Mouse (Mus musculus) CH12.LX (cell line): ENCODE data around the gene Fgf22. TPM values are rescaled to one million over a fixed set of nuclear protein-coding genes. Genes with fewer than 3 reads are reported as not detected.

ENCODE experiments used
- DNase-seq: peaks from one replicate; pipeline ENCODE4 v3.0.0-alpha.2; 2013; ENCODE audit errors: extremely low read depth
- H3K27ac ChIP-seq: 2 replicates; pipeline ENCODE4 v1.5.1; 2012; ENCODE audit warnings: low read depth, mild to moderate bottlenecking, control low read depth, moderate library complexity; ENCODE audit not compliant: insufficient read depth
- H3K27me3 ChIP-seq: replicated peaks from 2 replicates; pipeline ENCODE3; 2012; ENCODE audit warnings: inconsistent platforms
- H3K36me3 ChIP-seq, 2 experiments: replicated peaks in 1 of 2; 2 replicates each; pipeline versions ENCODE3 to v1.6.1; 2012; ENCODE audit warnings: inconsistent platforms in 1 of 2, low read length in 1 of 2, mild to moderate bottlenecking in 1 of 2, mixed read lengths in 1 of 2, moderate library complexity in 1 of 2; ENCODE audit not compliant: control insufficient read depth in 1 of 2, insufficient read depth in 1 of 2
- H3K4me1 ChIP-seq, 2 experiments: 2 replicates each; pipeline ENCODE4 v1.6.1; 2012; ENCODE audit warnings: inconsistent platforms in 1 of 2, moderate library complexity in 1 of 2; ENCODE audit not compliant: insufficient read depth in 2 of 2, control insufficient read depth in 1 of 2
- H3K4me2 ChIP-seq: 2 replicates; pipeline ENCODE4 v1.6.1; 2012; ENCODE audit warnings: low read depth, mild to moderate bottlenecking, control low read depth; ENCODE audit not compliant: poor library complexity, insufficient read depth, severe bottlenecking
- H3K4me3 ChIP-seq, 3 experiments: fragments of 150-350 bp in 1 of 3; sonication (generic) in 1 of 3; replicated peaks in 1 of 3; 2 replicates each; pipeline versions ENCODE3 to v1.5.1; 2011 to 2012; ENCODE audit warnings: low read depth in 2 of 3, low read length in 2 of 3, mild to moderate bottlenecking in 2 of 3, moderate library complexity in 2 of 3, control low read depth in 1 of 3, improper control_type of control experiment in 1 of 3, inconsistent platforms in 1 of 3, mixed read lengths in 1 of 3; ENCODE audit not compliant: poor library complexity in 1 of 3
- H3K79me2 ChIP-seq: replicated peaks from 2 replicates; pipeline ENCODE4 v1.6.1; 2012; ENCODE audit warnings: mild to moderate bottlenecking, moderate library complexity; ENCODE audit not compliant: control insufficient read depth, poor library complexity, insufficient read depth, severe bottlenecking; ENCODE audit errors: extremely low read depth
- H3K9ac ChIP-seq: 2 replicates; pipeline ENCODE4 v1.6.1; 2012; ENCODE audit warnings: low read depth, mild to moderate bottlenecking, control low read depth, moderate library complexity; ENCODE audit not compliant: insufficient read depth
- H3K9me3 ChIP-seq: replicated peaks from 2 replicates; pipeline ENCODE3; 2012; ENCODE audit warnings: low read length, inconsistent platforms, mixed read lengths
- BHLHE40 ChIP-seq: IDR thresholded peaks from 2 replicates; pipeline ENCODE4 v1.6.1; 2011; ENCODE audit warnings: mild to moderate bottlenecking, low read depth, low read length, improper control_type of control experiment
- CHD1 ChIP-seq: IDR thresholded peaks from 2 replicates; pipeline ENCODE4 v1.6.1; 2012; ENCODE audit warnings: low read depth, low read length, improper control_type of control experiment, inconsistent platforms
- GABPA ChIP-seq: IDR thresholded peaks from 2 replicates; pipeline ENCODE4 v1.6.1; 2012; ENCODE audit warnings: low read depth, low read length, improper control_type of control experiment, inconsistent platforms; ENCODE audit not compliant: insufficient replicate concordance
- KAT2A ChIP-seq: IDR thresholded peaks from 2 replicates; pipeline ENCODE4 v1.6.1; 2012; ENCODE audit warnings: low read length, improper control_type of control experiment, inconsistent platforms; ENCODE audit not compliant: insufficient replicate concordance
- MAFK ChIP-seq: IDR thresholded peaks from 2 replicates; pipeline ENCODE4 v1.6.1; 2011; ENCODE audit warnings: low read length, improper control_type of control experiment; ENCODE audit not compliant: insufficient replicate concordance
- MAX ChIP-seq: IDR thresholded peaks from 2 replicates; pipeline ENCODE4 v1.6.1; 2011; ENCODE audit warnings: low read length, improper control_type of control experiment
- MXI1 ChIP-seq: IDR thresholded peaks from 2 replicates; pipeline ENCODE4 v1.6.1; 2011; ENCODE audit warnings: mild to moderate bottlenecking, low read depth, low read length, improper control_type of control experiment
- NELFE ChIP-seq: IDR thresholded peaks from 2 replicates; pipeline ENCODE4 v1.6.1; 2011; ENCODE audit warnings: low read depth, low read length, improper control_type of control experiment
- PAX5 ChIP-seq: IDR thresholded peaks from 2 replicates; pipeline ENCODE4 v1.6.1; 2012; ENCODE audit warnings: low read length, inconsistent platforms, mixed read lengths
- POLR2A ChIP-seq: IDR thresholded peaks from 2 replicates; pipeline ENCODE4 v1.6.1; 2011; ENCODE audit warnings: low read depth, mild to moderate bottlenecking, improper control_type of control experiment, low read length
- POLR2AphosphoS2 ChIP-seq: IDR thresholded peaks from 2 replicates; pipeline ENCODE4 v1.6.1; 2011; ENCODE audit warnings: low read depth, low read length, improper control_type of control experiment
- RAD21 ChIP-seq: IDR thresholded peaks from 2 replicates; pipeline ENCODE4 v1.6.1; 2011; ENCODE audit warnings: low read depth, mild to moderate bottlenecking, low read length, improper control_type of control experiment, moderate library complexity
- SMC3 ChIP-seq: IDR thresholded peaks from 2 replicates; pipeline ENCODE4 v1.6.1; 2011; ENCODE audit warnings: low read depth, low read length, improper control_type of control experiment
- TCF12 ChIP-seq: IDR thresholded peaks from 2 replicates; pipeline ENCODE4 v1.6.1; 2014; ENCODE audit warnings: low read depth, mild to moderate bottlenecking, inconsistent platforms, low read length, improper control_type of control experiment
- USF1 ChIP-seq: IDR thresholded peaks from 2 replicates; pipeline ENCODE4 v1.6.1; 2014; ENCODE audit warnings: low read depth, mild to moderate bottlenecking, inconsistent platforms, low read length, improper control_type of control experiment
- USF2 ChIP-seq: conservative IDR thresholded peaks from 2 replicates; pipeline ENCODE4 v1.6.1; 2011; ENCODE audit warnings: low read depth, low read length, improper control_type of control experiment
- ZC3H11A ChIP-seq: IDR thresholded peaks from 2 replicates; pipeline ENCODE4 v1.6.1; 2012; ENCODE audit warnings: low read depth, mild to moderate bottlenecking, inconsistent platforms, low read length, improper control_type of control experiment
- ZMIZ1 ChIP-seq: IDR thresholded peaks from 2 replicates; pipeline ENCODE4 v1.6.1; 2012; ENCODE audit warnings: low read depth, mild to moderate bottlenecking, inconsistent platforms, low read length, improper control_type of control experiment
- dilution Hi-C: fragments of 300-500 bp; cut with MboI; formaldehyde crosslinking; loops from 2 replicates; pipeline ENCODE4 v1.14.3; 2020; ENCODE audit warnings: low sequenced_read_pairs; ENCODE audit not compliant: extremely low pct_unique_long_range_greater_than_20kb, extremely low pct_ligation_motif_present
- in situ Hi-C: fragments of 300-500 bp; cut with MboI; formaldehyde crosslinking; loops from 3 replicates; pipeline ENCODE4 v1.14.3; 2019; ENCODE audit warnings: low sequenced_read_pairs, low pct_ligation_motif_present, low pct_unique_long_range_greater_than_20kb, mixed read lengths
- polyA plus RNA-seq: library from polyadenylated mRNA; unstranded; fragments of >175 nt; gene quantifications from 2 replicates; pipeline ENCODE4 v1.2.1, GENCODE M21; 2012; ENCODE audit warnings: low read depth; ENCODE audit not compliant: insufficient read length
- total RNA-seq, 2 experiments: library from RNA; depleted of rRNA; stranded (reverse); fragments of 300-350 nt in 1 of 2; fragments of >200 nt in 1 of 2; gene quantifications; 2 replicates each; pipeline ENCODE4 v1.2.3; 2012 to 2014

The Fgf22 gene
- total and polyA plus RNA-seq, 3 experiments, result not detected

DNA sequence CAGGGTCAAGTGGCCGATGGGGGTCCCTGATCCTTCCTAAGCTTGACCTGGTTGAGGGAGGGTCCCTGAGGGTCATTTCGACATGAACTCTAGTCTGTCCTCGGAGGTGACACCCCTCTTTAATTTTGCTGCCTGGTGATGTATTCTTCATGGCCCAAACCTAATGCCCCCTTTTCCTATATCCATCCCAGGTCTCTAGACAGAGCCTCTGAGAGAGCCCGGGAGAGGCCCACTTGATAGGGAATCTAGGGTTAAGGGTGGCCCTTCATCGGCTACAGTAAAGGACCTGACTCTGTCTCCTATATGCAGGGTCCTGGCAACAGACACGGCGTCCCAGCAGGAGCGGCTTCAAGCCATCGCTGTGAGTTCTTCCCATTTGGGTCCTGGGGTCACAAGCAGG is 51.5 kb downstream of the Fgf22 start:
- H3K9me3 ChIP-seq, result no peaks in the 10 kb centered on the region
- no peak overlapping the region for H3K4me3 ChIP-seq
- peaks cover 31% of the 10 kb centered on the region for H3K27me3 ChIP-seq
- H3K36me3 ChIP-seq, result no peaks in the 10 kb centered on the region
- dilution Hi-C loops, result no loop called here
- no peak overlapping the region for H3K9ac ChIP-seq
- TF ChIP-seq NELFE, result no peak
- no peak for TF ChIP-seq RAD21
- no peak for TF ChIP-seq GABPA
- TF ChIP-seq TCF12, result no peak
- TF ChIP-seq POLR2AphosphoS2, result no peak
- no peak for TF ChIP-seq MXI1
- no peak for TF ChIP-seq SMC3
- TF ChIP-seq USF1, result no peak
- TF ChIP-seq ZMIZ1, result no peak
- TF ChIP-seq POLR2A, result no peak
- no peak for TF ChIP-seq MAX
- TF ChIP-seq CHD1, result no peak
- TF ChIP-seq USF2, result no peak
- DNase-seq, result no peak
- peaks cover 0 to 9% of the 10 kb centered on the region in 2 experiments; a peak in 2 of 4 replicates for H3K4me1 ChIP-seq
- in situ Hi-C loops, result no loop called here
- no peak overlapping the region for H3K27ac ChIP-seq
- H3K79me2 ChIP-seq, result no peaks in the 10 kb centered on the region
- no peak overlapping the region for H3K4me2 ChIP-seq

DNA sequence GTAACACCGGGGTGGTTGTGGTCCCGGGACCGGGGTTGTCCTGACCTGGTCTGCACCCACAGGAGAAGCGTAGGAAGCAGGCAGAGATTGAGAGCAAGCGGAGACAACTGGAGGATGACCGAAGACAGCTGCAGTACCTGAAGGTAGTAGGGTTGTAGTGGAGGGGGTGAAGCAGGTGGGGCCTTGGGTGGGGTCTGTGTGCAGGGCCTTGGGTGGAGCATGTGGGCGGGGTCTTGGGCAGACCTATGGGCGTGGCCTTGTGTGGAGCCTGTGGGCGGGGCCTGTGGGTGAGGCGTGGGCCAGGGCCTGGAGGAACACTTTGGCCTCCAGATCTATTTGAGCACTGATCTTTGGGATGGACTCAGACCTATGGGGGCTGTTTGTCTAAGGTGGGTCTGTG is 52.1 kb downstream of the Fgf22 start:
- TF ChIP-seq POLR2A (no peak), MAFK (no peak), BHLHE40 (no peak), MAX (no peak), USF1 (no peak), ZC3H11A (no peak), POLR2AphosphoS2 (no peak), MXI1 (no peak), KAT2A (no peak), ZMIZ1 (no peak), PAX5 (no peak), GABPA (no peak)
- H3K9me3 ChIP-seq, result no peaks in the 10 kb centered on the region
- peaks cover 0 to 10% of the 10 kb centered on the region in 2 experiments; a peak in 2 of 4 replicates for H3K4me1 ChIP-seq
- H3K4me3 ChIP-seq, result no peak overlapping the region
- H3K27me3 ChIP-seq, result peaks cover 32% of the 10 kb centered on the region
- dilution Hi-C loops (no loop called here), in situ Hi-C loops (no loop called here)
- no peak overlapping the region for H3K9ac ChIP-seq
- peak; percentile 22 for DNase-seq
- H3K4me2 ChIP-seq, result no peak overlapping the region
- no peaks in the 10 kb centered on the region for H3K36me3 ChIP-seq
- H3K79me2 ChIP-seq, result no peaks in the 10 kb centered on the region
- H3K27ac ChIP-seq, result no peak overlapping the region
